Mouse (Mus musculus) brain, embryonic 14.5 days (tissue): ENCODE data around the gene Tmem245.

Experiments
- CTCF ChIP-seq: fragments of 200-500 bp; IDR thresholded peaks from 2 replicates; pipeline ENCODE4 v1.5.1; 2012; ENCODE audit warnings: inconsistent platforms, mild to moderate bottlenecking, moderate library complexity, borderline replicate concordance; ENCODE audit not compliant: insufficient read depth, insufficient read length; ENCODE audit errors: extremely low read depth
- POLR2A ChIP-seq: fragments of 200-500 bp; IDR thresholded peaks from 2 replicates; pipeline ENCODE4 v1.6.1; 2012; ENCODE audit warnings: mild to moderate bottlenecking, inconsistent platforms, borderline replicate concordance; ENCODE audit not compliant: poor library complexity, insufficient read depth, insufficient read length, severe bottlenecking; ENCODE audit errors: extremely low read depth

DNA sequence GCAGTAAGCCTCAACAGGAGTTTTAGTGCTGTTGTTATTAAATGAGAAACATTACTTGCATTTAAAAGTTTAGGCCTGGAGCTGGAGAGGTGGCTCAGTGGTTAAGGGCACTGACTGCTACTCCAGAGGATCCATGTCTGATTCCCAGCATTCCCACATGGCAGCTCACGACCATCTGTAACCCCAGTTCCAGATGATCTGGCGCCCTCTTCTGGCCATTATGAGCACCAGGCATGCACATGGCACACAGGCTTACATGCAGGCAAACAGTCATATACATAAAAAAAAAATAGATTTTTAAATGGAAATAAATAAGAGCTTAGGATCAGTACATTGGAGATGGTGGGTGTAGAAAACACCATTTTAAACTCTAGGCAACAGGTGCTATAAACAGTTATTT is 103.3 kb downstream of the Tmem245 start:
- TF ChIP-seq CTCF (no peak), POLR2A (no peak)
